Mouse (Mus musculus): ENCODE measurements around the gene Pias1. TPM values are rescaled to one million over a fixed set of nuclear protein-coding genes. Genes with fewer than 3 reads are reported as not detected.
A peak's percentile ranks its signal among the peaks of the same experiment; 100 is the strongest.
"Not testable (repeated sequence)": the region's sequence is repeated elsewhere in the genome, so short reads cannot be mapped to it uniquely, and the experiment has no call there.

The Pias1 gene
- polyA plus RNA-seq, 1 experiment from 2014 or later: 43.8 TPM

DNA sequence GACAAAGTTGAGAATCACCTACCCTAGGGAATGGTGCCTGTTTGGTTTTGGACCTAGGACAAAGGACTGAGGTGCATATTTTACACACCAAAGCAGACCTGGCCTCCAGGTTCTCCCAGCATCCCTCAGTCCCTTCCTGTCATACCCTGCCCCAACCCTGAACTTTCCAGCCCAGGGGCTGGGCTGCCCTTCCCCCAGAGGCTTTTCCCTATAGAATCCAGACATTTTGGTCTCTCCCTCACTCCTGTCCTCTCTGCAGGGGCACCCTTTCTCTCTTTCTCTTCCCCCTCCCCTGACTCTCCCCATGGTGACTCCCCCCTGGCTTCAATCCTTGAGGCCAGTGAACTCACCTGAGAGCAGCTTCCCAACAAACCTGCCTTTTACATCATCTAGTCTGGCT lies 117.0 kb downstream of the Pias1 start:
- no peak for DNase-seq (ENCODE audit: low spot score)
- Histone ChIP-seq H3K4me3 (no peak overlapping the region), H3K27ac (no peak overlapping the region), H3K4me1 (no peaks in the 10 kb centered on the region), H3K36me3 (no peaks in the 10 kb centered on the region), H3K9me3 (no peaks in the 10 kb centered on the region), H3K27me3 (ENCODE audit: insufficient read depth, poor library complexity, severe bottlenecking) (no peaks in the 10 kb centered on the region)

GRCm38 (mm10) chr9:62869236-62869635 lies 118.5 kb downstream of the Pias1 start:
- H3K4me1 ChIP-seq; H3K36me3 ChIP-seq; H3K9me3 ChIP-seq; H3K27ac ChIP-seq; H3K4me3 ChIP-seq; H3K27me3 ChIP-seq (ENCODE audit: insufficient read depth, poor library complexity, severe bottlenecking): not testable (repeated sequence)
- peak; percentile 48 for DNase-seq (ENCODE audit: low spot score)
- 82% methylated on average over 4 of the region's 4 CpGs for WGBS

DNA sequence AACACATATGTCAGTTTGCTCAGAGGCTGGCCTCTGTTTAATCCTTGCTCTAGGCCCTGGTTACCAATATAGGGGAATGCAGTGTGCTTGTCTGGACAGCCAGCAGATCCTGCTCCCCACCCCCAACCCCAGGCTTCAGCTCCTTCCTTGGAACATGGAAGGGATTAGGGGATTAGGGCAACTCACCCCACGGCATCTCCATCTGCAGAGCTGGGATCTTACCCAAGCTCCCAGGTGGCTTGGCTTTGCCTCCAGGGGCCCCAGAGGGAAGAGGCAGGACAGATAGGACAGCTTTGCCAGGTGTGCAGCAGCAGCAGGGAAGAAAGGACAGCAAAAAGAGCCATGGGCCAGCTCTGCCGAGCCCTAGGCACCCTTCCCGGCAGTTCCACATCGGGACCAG lies 126.9 kb downstream of the Pias1 start:
- H3K4me3 ChIP-seq: no peak overlapping the region
- H3K27me3 ChIP-seq (ENCODE audit: insufficient read depth, poor library complexity, severe bottlenecking): peaks cover 4% of the 10 kb centered on the region; the same call in 1 of the 2 replicates
- DNase-seq (ENCODE audit: low spot score): no peak
- H3K27ac ChIP-seq: no peak overlapping the region
- no peaks in the 10 kb centered on the region for H3K36me3 ChIP-seq
- H3K4me1 ChIP-seq: peaks cover 17% of the 10 kb centered on the region
- no peaks in the 10 kb centered on the region for H3K9me3 ChIP-seq
- WGBS: 59% methylated on average over 4 of the region's 4 CpGs

- H3K4me1 ChIP-seq: peaks cover 17% of the 10 kb centered on the region
- H3K36me3 ChIP-seq; H3K27me3 ChIP-seq (ENCODE audit: insufficient read depth, poor library complexity, severe bottlenecking); H3K4me3 ChIP-seq; H3K9me3 ChIP-seq; H3K27ac ChIP-seq; DNase-seq (ENCODE audit: low spot score): not testable (repeated sequence)
- 40% methylated on average over 7 of the region's 7 CpGs for WGBS
Observed at GRCm38 (mm10) chr9:62860102-62860501, 127.6 kb downstream of the Pias1 start.

DNA sequence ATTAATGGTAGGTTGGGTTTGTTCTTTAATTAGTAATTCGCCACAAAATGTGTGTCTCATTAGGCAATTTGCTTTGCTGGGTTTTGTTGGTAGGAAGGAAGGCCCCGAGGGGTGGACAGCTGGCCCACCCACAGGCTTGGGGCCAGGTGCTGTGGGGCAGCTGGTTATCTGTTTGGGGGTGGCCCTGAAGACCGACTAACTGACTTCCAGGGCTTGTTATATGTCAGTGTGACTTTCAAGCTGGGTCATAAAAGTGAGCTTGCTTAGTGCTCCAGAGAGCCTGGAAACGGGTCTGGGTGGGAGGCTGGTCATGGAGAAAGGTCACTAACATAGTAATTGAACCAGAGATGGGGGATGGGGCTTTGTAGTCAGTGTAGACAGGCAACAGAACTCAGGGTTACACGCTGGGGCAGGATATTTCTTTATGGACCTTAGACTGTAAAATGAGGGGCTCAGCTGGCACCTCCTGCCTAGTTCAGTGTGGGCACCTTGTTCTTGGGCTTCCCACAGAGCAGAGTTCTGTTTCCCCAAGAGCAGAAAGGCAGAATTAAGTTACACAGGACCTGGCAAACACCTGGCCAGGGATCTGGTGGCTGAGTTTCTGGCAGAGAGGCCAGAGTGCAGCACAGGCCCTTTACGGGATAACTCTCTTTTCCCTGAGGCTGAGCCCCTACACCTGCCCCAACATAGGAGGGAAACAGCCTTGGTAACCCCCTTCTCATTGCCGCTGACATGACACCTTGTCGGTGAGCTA lies 129.3 kb downstream of the Pias1 start:
- 62% methylated on average over 8 of the region's 8 CpGs for WGBS
- H3K36me3 ChIP-seq: no peaks in the 10 kb centered on the region
- peaks cover 24% of the 10 kb centered on the region for H3K4me1 ChIP-seq
- no peak overlapping the region for H3K27ac ChIP-seq
- H3K27me3 ChIP-seq (ENCODE audit: insufficient read depth, poor library complexity, severe bottlenecking): peaks cover 4% of the 10 kb centered on the region; the same call in 1 of the 2 replicates
- no peak overlapping the region for H3K4me3 ChIP-seq
- no peak for DNase-seq (ENCODE audit: low spot score)
- no peaks in the 10 kb centered on the region for H3K9me3 ChIP-seq

DNA sequence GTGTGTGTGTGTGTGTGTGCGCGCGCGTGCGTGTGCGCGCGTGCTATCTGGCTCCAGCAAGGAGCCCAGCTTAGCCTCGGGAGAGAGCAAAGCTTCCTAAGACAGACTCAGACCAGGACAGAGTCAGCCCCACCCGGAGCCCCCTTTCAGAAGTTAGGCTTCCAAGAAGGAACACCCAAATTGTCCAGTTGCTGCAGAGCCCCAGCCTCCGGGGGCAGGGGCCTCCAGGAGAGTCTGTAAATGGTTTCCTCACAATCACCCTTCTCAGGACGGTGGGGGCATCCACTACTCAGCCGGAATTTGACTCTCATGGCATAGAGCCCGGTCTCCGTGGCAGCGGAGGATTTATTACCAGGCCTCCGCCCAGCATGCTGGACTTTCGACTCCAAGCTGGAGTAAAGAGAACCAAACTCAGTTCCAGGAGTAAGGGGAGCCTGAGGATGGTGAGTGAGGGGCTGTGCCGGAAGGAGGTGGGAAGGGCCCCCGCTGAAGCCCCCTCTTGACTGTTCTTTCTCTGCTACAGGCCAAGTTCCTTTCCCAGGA lies 129.9 kb downstream of the Pias1 start, which contains the start of gene Calml4:
Gene Calml4 (plus strand): TSS at position 362 of the 543 bp plus-strand sequence.
- no peaks in the 10 kb centered on the region for H3K36me3 ChIP-seq
- H3K4me1 ChIP-seq: peaks cover 24% of the 10 kb centered on the region
- no peak within 1 kb of the TSS for H3K4me3 ChIP-seq
- no peak for DNase-seq (ENCODE audit: low spot score)
- 65% methylated on average over 20 of the region's 20 CpGs for WGBS
- H3K9me3 ChIP-seq: no peaks in the 10 kb centered on the region
- H3K27ac ChIP-seq: peak within 1 kb of the TSS; percentile 36; the same call in 1 of the 2 replicates
- H3K27me3 ChIP-seq (ENCODE audit: insufficient read depth, poor library complexity, severe bottlenecking): peaks cover 4% of the 10 kb centered on the region; the same call in 1 of the 2 replicates

GRCm38 (mm10) chr9:62857216-62857615 lies 130.5 kb downstream of the Pias1 start:
- no peak overlapping the region for H3K27ac ChIP-seq
- 80% methylated on average over 9 of the region's 9 CpGs for WGBS
- H3K9me3 ChIP-seq: no peaks in the 10 kb centered on the region
- H3K4me1 ChIP-seq: peaks cover 25% of the 10 kb centered on the region
- peaks cover 4% of the 10 kb centered on the region; the same call in 1 of the 2 replicates for H3K27me3 ChIP-seq (ENCODE audit: insufficient read depth, poor library complexity, severe bottlenecking)
- no peak overlapping the region for H3K4me3 ChIP-seq
- DNase-seq (ENCODE audit: low spot score): no peak
- H3K36me3 ChIP-seq: no peaks in the 10 kb centered on the region

DNA sequence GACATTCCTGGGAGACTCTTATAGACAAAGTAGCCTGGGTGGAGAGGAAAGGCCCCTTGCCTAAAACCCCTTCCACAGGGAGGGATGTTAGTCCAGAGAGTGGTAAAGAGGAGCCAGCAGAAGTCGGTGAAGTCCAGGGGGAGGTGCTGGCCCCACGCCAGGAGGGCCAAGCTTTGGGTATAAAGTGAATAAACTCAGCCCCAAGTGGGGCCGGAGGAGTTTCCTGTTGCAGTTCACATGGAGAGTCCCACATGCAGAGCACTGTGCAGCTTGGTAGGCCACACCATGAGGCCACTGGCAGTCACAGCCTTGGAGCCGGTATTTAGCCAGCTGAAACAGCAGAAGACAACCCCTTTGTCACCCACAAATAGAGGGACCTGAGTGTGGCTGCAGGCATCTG lies 133.2 kb downstream of the Pias1 start:
- 63% methylated on average over 4 of the region's 4 CpGs for WGBS
- Histone ChIP-seq H3K36me3 (peaks cover 13% of the 10 kb centered on the region), H3K27ac (no peak overlapping the region), H3K9me3 (no peaks in the 10 kb centered on the region), H3K4me3 (no peak overlapping the region), H3K4me1 (peaks cover 36% of the 10 kb centered on the region), H3K27me3 (ENCODE audit: insufficient read depth, poor library complexity, severe bottlenecking) (0 out of 2 replicates have a peak, but pooled peaks cover 4% of the 10 kb centered on the region)
- DNase-seq (ENCODE audit: low spot score): no peak

GRCm38 (mm10) chr9:62851571-62851970 lies 136.2 kb downstream of the Pias1 start:
- no peak for DNase-seq (ENCODE audit: low spot score)
- 74% methylated on average over 2 of the region's 2 CpGs for WGBS
- peaks cover 27% of the 10 kb centered on the region for H3K4me1 ChIP-seq
- peaks cover 24% of the 10 kb centered on the region for H3K36me3 ChIP-seq
- no peaks in the 10 kb centered on the region for H3K27me3 ChIP-seq (ENCODE audit: insufficient read depth, poor library complexity, severe bottlenecking)
- no peaks in the 10 kb centered on the region for H3K9me3 ChIP-seq
- no peak overlapping the region for H3K27ac ChIP-seq
- no peak overlapping the region for H3K4me3 ChIP-seq

DNA sequence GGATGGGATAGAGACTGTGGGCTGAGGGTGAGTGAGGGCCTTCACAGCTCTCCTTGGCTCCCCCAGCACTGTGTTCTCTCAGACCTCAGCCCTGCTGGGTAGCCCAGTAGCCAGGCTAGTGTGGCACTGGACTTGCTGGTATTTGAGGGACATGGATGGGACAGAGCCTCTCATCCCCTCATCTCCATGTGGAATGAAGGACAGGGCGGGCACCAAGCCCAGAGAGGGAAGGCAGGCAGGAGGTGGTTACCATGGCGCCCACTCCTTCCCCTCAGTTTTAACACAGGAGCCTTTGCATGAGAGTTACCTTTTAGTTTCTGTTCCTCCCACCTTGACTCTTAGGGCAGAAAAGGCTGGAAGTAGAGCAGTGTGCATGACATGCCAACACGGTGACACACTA lies 139.1 kb downstream of the Pias1 start:
- Histone ChIP-seq H3K27me3 (ENCODE audit: insufficient read depth, poor library complexity, severe bottlenecking) (no peaks in the 10 kb centered on the region), H3K27ac (no peak overlapping the region), H3K9me3 (no peaks in the 10 kb centered on the region), H3K4me1 (peaks cover 22% of the 10 kb centered on the region), H3K4me3 (no peak overlapping the region), H3K36me3 (peaks cover 27% of the 10 kb centered on the region)
- whole genome bisulfite sequencing: 93% methylated on average over 3 of the region's 3 CpGs
- no peak for DNase-seq (ENCODE audit: low spot score)

- DNase-seq (ENCODE audit: low spot score): peak; percentile 92
- no peaks in the 10 kb centered on the region for H3K27me3 ChIP-seq (ENCODE audit: insufficient read depth, poor library complexity, severe bottlenecking)
- H3K4me3 ChIP-seq: no peak overlapping the region
- 3% methylated on average over 3 of the region's 3 CpGs for WGBS
- H3K4me1 ChIP-seq: peaks cover 22% of the 10 kb centered on the region
- H3K9me3 ChIP-seq: no peaks in the 10 kb centered on the region
- peak overlapping the region; percentile 24; the same call in 1 of the 2 replicates for H3K27ac ChIP-seq
- H3K36me3 ChIP-seq: peaks cover 27% of the 10 kb centered on the region
Observed at GRCm38 (mm10) chr9:62847694-62848093, 140.0 kb downstream of the Pias1 start.

DNA sequence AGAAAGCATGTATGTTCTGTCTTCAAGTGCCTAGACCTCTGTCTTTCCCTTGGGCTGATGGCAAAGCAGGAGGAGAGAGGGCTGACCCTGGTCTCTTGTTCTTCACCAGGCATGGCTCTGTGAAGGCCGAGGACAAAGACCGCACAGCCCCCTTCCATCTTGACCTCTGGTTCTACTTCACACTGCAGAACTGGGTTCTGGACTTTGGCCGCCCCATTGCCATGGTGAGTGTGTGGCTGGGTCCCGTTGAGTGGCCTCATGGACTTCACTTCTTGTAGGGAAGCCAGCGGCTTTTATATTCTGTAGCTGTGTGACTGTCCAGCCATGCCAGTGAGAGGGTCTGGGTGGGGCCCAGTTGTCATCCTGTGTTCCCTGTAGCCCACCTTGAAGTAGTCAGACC lies 143.3 kb downstream of the Pias1 start:
- peaks cover 17% of the 10 kb centered on the region; the same call in 1 of the 2 replicates for H3K36me3 ChIP-seq
- 89% methylated on average over 5 of the region's 5 CpGs for WGBS

GRCm38 (mm10) chr9:62843356-62844024 lies 144.2 kb downstream of the Pias1 start:
- peaks cover 37% of the 10 kb centered on the region for H3K4me1 ChIP-seq
- peaks cover 11% of the 10 kb centered on the region; the same call in 1 of the 2 replicates for H3K36me3 ChIP-seq
- H3K27me3 ChIP-seq (ENCODE audit: insufficient read depth, poor library complexity, severe bottlenecking): no peaks in the 10 kb centered on the region
- 78% methylated on average over 10 of the region's 10 CpGs for WGBS
- no peak overlapping the region for H3K27ac ChIP-seq
- H3K9me3 ChIP-seq: no peaks in the 10 kb centered on the region
- DNase-seq (ENCODE audit: low spot score): no peak
- H3K4me3 ChIP-seq: no peak overlapping the region

More for the DNA sequence above, 143.3 kb downstream of the Pias1 start:
- DNase-seq (ENCODE audit: low spot score): no peak
- H3K4me3 ChIP-seq: no peak overlapping the region
- H3K4me1 ChIP-seq: peaks cover 27% of the 10 kb centered on the region
- H3K9me3 ChIP-seq: no peaks in the 10 kb centered on the region
- no peaks in the 10 kb centered on the region for H3K27me3 ChIP-seq (ENCODE audit: insufficient read depth, poor library complexity, severe bottlenecking)
- H3K27ac ChIP-seq: no peak overlapping the region

All from heart, embryonic 10.5 days (tissue).